7 mouse cellular contexts compared by ENCODE assay signal in genomic region chr2:91327968-91328728, GRCm38 (mm10).
DNase-seq lines count a peak whose midpoint lies in the region; ATAC-seq lines count a peak whose summit lies in the region.

No protein-coding gene starts in this region.

- no peaks in the 10 kb centered on the region for H3K9me3 ChIP-seq in hindbrain, embryonic 11.5 days (ENCODE audit: control insufficient read depth, low read length)

- ATAC-seq in hindbrain, embryonic 11.5 days (ENCODE audit: low FRiP score), result peak; percentile 68

- DNase-seq in brain, embryonic 18.5 days (ENCODE audit: low read depth, low spot score), result peak; percentile 28
- peak; percentile 34 to 40 for DNase-seq in cerebellum, postnatal 25 days
- peak; percentile 26 for DNase-seq in hindbrain, embryonic 11.5 days (ENCODE audit: low spot score)
- peak; percentile 46 to 55 for DNase-seq in layer of hippocampus, adult 8-10 months (ENCODE audit: low spot score in 2 of 2)
- peak; percentile 65 to 80 for DNase-seq in right cerebral cortex, postnatal 10 days (ENCODE audit: low spot score in 2 of 2)
- DNase-seq in heart, adult 8-10 months (ENCODE audit: low spot score), result no peak
- no peak for DNase-seq in adrenal gland, postnatal 36 days

- H3K4me3 ChIP-seq in hindbrain, embryonic 11.5 days (ENCODE audit: low read depth, low read length), result no peak overlapping the region

- H3K27me3 ChIP-seq in hindbrain, embryonic 11.5 days (ENCODE audit: control insufficient read depth, insufficient read depth, low read length), result no peaks in the 10 kb centered on the region

- H3K4me1 ChIP-seq in hindbrain, embryonic 11.5 days (replicated peaks; ENCODE audit: control insufficient read depth, insufficient read depth, low read length), result 0 out of 2 replicates have a peak, but pooled peaks cover 2% of the 10 kb centered on the region

- H3K9ac ChIP-seq in hindbrain, embryonic 11.5 days (ENCODE audit: low read depth, low read length), result no peak overlapping the region

- no peak overlapping the region for H3K4me2 ChIP-seq in hindbrain, embryonic 11.5 days (replicated peaks; ENCODE audit: low read depth, low read length)

- WGBS in hindbrain, embryonic 11.5 days, result 41% methylated on average over 12 of the region's 12 CpGs

- H3K27ac ChIP-seq in hindbrain, embryonic 11.5 days (ENCODE audit: low read depth, low read length), result peak overlapping the region; percentile 37

- no peaks in the 10 kb centered on the region for H3K36me3 ChIP-seq in hindbrain, embryonic 11.5 days (ENCODE audit: control insufficient read depth, insufficient read depth, low read length)

Comparison
In these comparisons a context has a peak if more than half of its experiments do, and no peak if none do; other contexts are left out.
1. DNase-seq: peak in brain, embryonic 18.5 days (single experiment), cerebellum, postnatal 25 days (2 of 2), hindbrain, embryonic 11.5 days (single experiment), layer of hippocampus, adult 8-10 months (2 of 2) and right cerebral cortex, postnatal 10 days (2 of 2); none in heart, adult 8-10 months (single experiment) and adrenal gland, postnatal 36 days (0 of 2).